Mouse (Mus musculus) A20 (cell line): ENCODE data around the gene Ptpn11.

Source experiments
- DNase-seq: peaks from one replicate; pipeline ENCODE4 v3.0.0-alpha.2; 2011; ENCODE audit warnings: low read depth, low spot score

The Ptpn11 gene

GRCm38 (mm10) chr5:121184375-121184774 is 6.8 kb downstream of the Ptpn11 start:
- DNase-seq: no peak

GRCm38 (mm10) chr5:121183269-121183668 is 7.9 kb downstream of the Ptpn11 start:
- DNase-seq: no peak

GRCm38 (mm10) chr5:121179077-121179857 is 11.9 kb downstream of the Ptpn11 start:
- DNase-seq: no peak

GRCm38 (mm10) chr5:121172835-121173234 is 18.4 kb downstream of the Ptpn11 start:
- peak; percentile 36 for DNase-seq

GRCm38 (mm10) chr5:121169588-121169987 is 21.6 kb downstream of the Ptpn11 start:
- DNase-seq: no peak

GRCm38 (mm10) chr5:121166884-121167283 is 24.3 kb downstream of the Ptpn11 start:
- no peak for DNase-seq

GRCm38 (mm10) chr5:121162923-121163322 is 28.3 kb downstream of the Ptpn11 start:
- DNase-seq: no peak

GRCm38 (mm10) chr5:121162285-121162684 is 28.9 kb downstream of the Ptpn11 start:
- DNase-seq: no peak

GRCm38 (mm10) chr5:121158966-121159365 is 32.2 kb downstream of the Ptpn11 start:
- DNase-seq: no peak

GRCm38 (mm10) chr5:121157489-121157888 is 33.7 kb downstream of the Ptpn11 start:
- DNase-seq: no peak

- DNase-seq: no peak
Observed at GRCm38 (mm10) chr5:121157017-121157416, 34.2 kb downstream of the Ptpn11 start.

- no peak for DNase-seq
Observed at GRCm38 (mm10) chr5:121156121-121156520, 35.1 kb downstream of the Ptpn11 start.

GRCm38 (mm10) chr5:121150684-121151083 is 40.5 kb downstream of the Ptpn11 start:
- DNase-seq: peak; percentile 51

- DNase-seq: peak; percentile 89
Observed at GRCm38 (mm10) chr5:121149246-121149645, 42.0 kb downstream of the Ptpn11 start.

- no peak for DNase-seq
Observed at GRCm38 (mm10) chr5:121146275-121146674, 44.9 kb downstream of the Ptpn11 start.

- no peak for DNase-seq
Observed at GRCm38 (mm10) chr5:121145609-121146008, 45.6 kb downstream of the Ptpn11 start.

- no peak for DNase-seq
Observed at GRCm38 (mm10) chr5:121144441-121145238, 46.6 kb downstream of the Ptpn11 start.

GRCm38 (mm10) chr5:121142431-121143119 is 48.6 kb downstream of the Ptpn11 start:
- no peak for DNase-seq

GRCm38 (mm10) chr5:121140276-121140675 is 50.9 kb downstream of the Ptpn11 start:
- DNase-seq: no peak

GRCm38 (mm10) chr5:121137125-121137524 is 54.1 kb downstream of the Ptpn11 start:
- DNase-seq: no peak

GRCm38 (mm10) chr5:121131801-121132200 is 59.4 kb downstream of the Ptpn11 start:
- DNase-seq: no peak

- DNase-seq: no peak
Observed at GRCm38 (mm10) chr5:121129254-121129653, 61.9 kb downstream of the Ptpn11 start.
